Mouse (Mus musculus): ENCODE data around the gene Dab1. TPM values are rescaled to one million over a fixed set of nuclear protein-coding genes. Genes with fewer than 3 reads are reported as not detected.
A peak's percentile ranks its signal among the peaks of the same experiment; 100 is the strongest.

Gene Dab1
- polyA plus RNA-seq, 1 experiment, result 35.8 TPM

- peaks cover 5% of the 10 kb centered on the region; the same call in 1 of the 2 replicates for H3K4me1 ChIP-seq (ENCODE audit: control insufficient read depth, insufficient read depth, low read length)
- no peaks in the 10 kb centered on the region for H3K27me3 ChIP-seq (ENCODE audit: control insufficient read depth, insufficient read depth, low read length)
- peak; percentile 74 to 87 for DNase-seq
- no peak overlapping the region for H3K4me3 ChIP-seq (replicated peaks; ENCODE audit: insufficient read depth, low read depth, low read length)
- 6% methylated on average over 3 of the region's 3 CpGs for WGBS
- no peak overlapping the region for H3K27ac ChIP-seq (ENCODE audit: insufficient read depth, low read length)
- TF ChIP-seq POLR2A (IDR thresholded peaks at IDR 0.05; ENCODE audit: borderline replicate concordance, insufficient read depth, low read length) (no peak), CTCF (IDR thresholded peaks at IDR 0.05; ENCODE audit: borderline replicate concordance, insufficient read depth, low read depth, low read length) (no peak)
These were observed 262.5 kb downstream of the Dab1 start for GRCm38 (mm10) chr4:103881641-103882040.

- 48% methylated on average over 2 of the region's 2 CpGs for WGBS
These were observed 268.9 kb downstream of the Dab1 start for GRCm38 (mm10) chr4:103888086-103888485.

DNA sequence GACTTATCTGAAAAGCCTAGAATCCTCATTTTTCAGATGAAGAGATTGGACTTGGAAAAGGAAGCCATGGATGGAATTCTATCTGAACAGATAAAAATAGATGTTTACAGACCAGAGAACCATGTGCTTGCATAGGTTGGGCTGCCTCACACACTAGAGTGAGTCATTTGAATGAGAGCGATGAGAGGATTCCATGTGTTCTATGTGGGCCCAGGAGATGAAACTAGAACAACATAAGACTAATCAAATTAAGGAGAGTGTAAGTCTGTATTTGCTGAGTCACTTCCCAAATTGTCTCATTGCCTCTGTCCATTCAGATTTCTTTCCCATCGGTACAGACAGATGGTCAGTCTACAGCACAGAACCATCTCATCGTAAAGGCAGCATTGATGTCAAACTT, 270.0 kb downstream of the Dab1 start:
- 50% methylated on average over 3 of the region's 3 CpGs for WGBS
- Histone ChIP-seq H3K27me3 (ENCODE audit: control insufficient read depth, insufficient read depth, low read length) (no peaks in the 10 kb centered on the region), H3K4me3 (replicated peaks; ENCODE audit: insufficient read depth, low read depth, low read length) (no peak overlapping the region), H3K27ac (ENCODE audit: insufficient read depth, low read length) (no peak overlapping the region), H3K4me1 (ENCODE audit: control insufficient read depth, insufficient read depth, low read length) (peaks cover 5% of the 10 kb centered on the region)
- peak in 1 of 2 experiments; percentile 9 for DNase-seq
- TF ChIP-seq POLR2A (IDR thresholded peaks at IDR 0.05; ENCODE audit: borderline replicate concordance, insufficient read depth, low read length) (no peak), CTCF (IDR thresholded peaks at IDR 0.05; ENCODE audit: borderline replicate concordance, insufficient read depth, low read depth, low read length) (no peak)

More at GRCm38 (mm10) chr4:103888086-103888485, 268.9 kb downstream of the Dab1 start:
- Histone ChIP-seq H3K4me3 (replicated peaks; ENCODE audit: insufficient read depth, low read depth, low read length) (no peak overlapping the region), H3K4me1 (ENCODE audit: control insufficient read depth, insufficient read depth, low read length) (peaks cover 5% of the 10 kb centered on the region), H3K27ac (ENCODE audit: insufficient read depth, low read length) (no peak overlapping the region), H3K27me3 (ENCODE audit: control insufficient read depth, insufficient read depth, low read length) (no peaks in the 10 kb centered on the region)
- peak in 1 of 2 experiments; percentile 27 for DNase-seq
- TF ChIP-seq POLR2A (IDR thresholded peaks at IDR 0.05; ENCODE audit: borderline replicate concordance, insufficient read depth, low read length) (no peak), CTCF (IDR thresholded peaks at IDR 0.05; ENCODE audit: borderline replicate concordance, insufficient read depth, low read depth, low read length) (no peak)

- Histone ChIP-seq H3K4me3 (replicated peaks; ENCODE audit: insufficient read depth, low read depth, low read length) (no peak overlapping the region), H3K4me1 (ENCODE audit: control insufficient read depth, insufficient read depth, low read length) (no peaks in the 10 kb centered on the region), H3K27ac (ENCODE audit: insufficient read depth, low read length) (no peak overlapping the region), H3K27me3 (ENCODE audit: control insufficient read depth, insufficient read depth, low read length) (no peaks in the 10 kb centered on the region)
- DNase-seq, result no peak
- 86% methylated on average over 4 of the region's 4 CpGs for WGBS
- no peak for TF ChIP-seq POLR2A (IDR thresholded peaks at IDR 0.05; ENCODE audit: borderline replicate concordance, insufficient read depth, low read length)
- TF ChIP-seq CTCF (IDR thresholded peaks at IDR 0.05; ENCODE audit: borderline replicate concordance, insufficient read depth, low read depth, low read length), result no peak
These were observed 277.6 kb downstream of the Dab1 start for GRCm38 (mm10) chr4:103896806-103897205.

DNA sequence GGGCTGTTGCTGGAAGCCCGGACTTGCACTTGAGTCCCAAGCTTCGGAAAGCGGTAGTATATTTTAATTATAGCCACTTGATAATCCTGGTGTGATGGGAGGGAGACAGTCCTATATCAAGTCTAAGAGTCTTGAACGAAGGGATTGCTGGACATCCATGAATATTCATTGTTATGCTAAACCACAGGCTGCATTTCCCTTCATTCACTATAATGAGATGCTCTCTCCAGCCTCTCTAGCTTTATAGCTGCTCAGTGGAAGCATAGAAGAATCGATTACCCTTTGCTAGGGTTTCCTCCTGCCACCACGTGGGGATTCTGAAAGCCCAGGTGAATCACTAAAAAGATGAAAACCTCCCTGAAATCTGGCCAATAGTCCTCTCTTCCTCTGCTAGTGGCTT, 278.5 kb downstream of the Dab1 start:
- no peak for TF ChIP-seq CTCF (IDR thresholded peaks at IDR 0.05; ENCODE audit: borderline replicate concordance, insufficient read depth, low read depth, low read length)
- TF ChIP-seq POLR2A (IDR thresholded peaks at IDR 0.05; ENCODE audit: borderline replicate concordance, insufficient read depth, low read length), result no peak
- H3K27me3 ChIP-seq (ENCODE audit: control insufficient read depth, insufficient read depth, low read length), result no peaks in the 10 kb centered on the region
- H3K27ac ChIP-seq (ENCODE audit: insufficient read depth, low read length), result no peak overlapping the region
- WGBS, result 74% methylated on average over 6 of the region's 6 CpGs
- no peak overlapping the region for H3K4me3 ChIP-seq (replicated peaks; ENCODE audit: insufficient read depth, low read depth, low read length)
- no peaks in the 10 kb centered on the region for H3K4me1 ChIP-seq (ENCODE audit: control insufficient read depth, insufficient read depth, low read length)
- DNase-seq, result no peak

- no peaks in the 10 kb centered on the region for H3K27me3 ChIP-seq (ENCODE audit: control insufficient read depth, insufficient read depth, low read length)
- WGBS, result 70% methylated on average over 4 of the region's 4 CpGs
- DNase-seq, result no peak
- no peaks in the 10 kb centered on the region for H3K4me1 ChIP-seq (ENCODE audit: control insufficient read depth, insufficient read depth, low read length)
- H3K27ac ChIP-seq (ENCODE audit: insufficient read depth, low read length), result no peak overlapping the region
- H3K4me3 ChIP-seq (replicated peaks; ENCODE audit: insufficient read depth, low read depth, low read length), result no peak overlapping the region
- TF ChIP-seq POLR2A (IDR thresholded peaks at IDR 0.05; ENCODE audit: borderline replicate concordance, insufficient read depth, low read length), result no peak
- no peak for TF ChIP-seq CTCF (IDR thresholded peaks at IDR 0.05; ENCODE audit: borderline replicate concordance, insufficient read depth, low read depth, low read length)
These were observed 292.3 kb downstream of the Dab1 start for GRCm38 (mm10) chr4:103911441-103911840.

DNA sequence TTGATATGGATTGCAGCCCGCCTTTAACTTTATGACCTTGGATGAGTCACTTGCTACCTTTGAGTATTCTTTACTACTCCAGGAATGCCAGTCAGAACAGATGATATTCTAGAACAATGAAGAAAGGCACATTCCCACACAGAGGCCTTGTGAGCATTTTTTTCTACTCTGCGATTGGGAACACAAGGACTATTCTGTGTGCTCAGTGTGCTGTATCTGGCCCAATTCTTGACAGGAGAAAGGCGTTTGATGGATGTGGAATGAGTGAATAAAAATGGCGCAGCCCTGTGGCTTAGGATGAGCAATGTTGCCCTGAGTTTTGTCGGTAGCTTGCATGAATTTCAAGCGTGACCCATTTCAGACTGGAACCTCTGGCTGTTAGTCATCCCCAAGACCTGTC, 292.9 kb downstream of the Dab1 start:
- H3K27ac ChIP-seq (ENCODE audit: insufficient read depth, low read length), result no peak overlapping the region
- no peaks in the 10 kb centered on the region for H3K4me1 ChIP-seq (ENCODE audit: control insufficient read depth, insufficient read depth, low read length)
- DNase-seq, result no peak
- H3K4me3 ChIP-seq (replicated peaks; ENCODE audit: insufficient read depth, low read depth, low read length), result no peak overlapping the region
- no peaks in the 10 kb centered on the region for H3K27me3 ChIP-seq (ENCODE audit: control insufficient read depth, insufficient read depth, low read length)
- WGBS, result 90% methylated on average over 6 of the region's 6 CpGs
- no peak for TF ChIP-seq CTCF (IDR thresholded peaks at IDR 0.05; ENCODE audit: borderline replicate concordance, insufficient read depth, low read depth, low read length)
- TF ChIP-seq POLR2A (IDR thresholded peaks at IDR 0.05; ENCODE audit: borderline replicate concordance, insufficient read depth, low read length), result no peak

- peak; percentile 37 to 59 for DNase-seq
- WGBS, result 5% methylated on average over 3 of the region's 3 CpGs
- Histone ChIP-seq H3K4me1 (ENCODE audit: control insufficient read depth, insufficient read depth, low read length) (peaks cover 8% of the 10 kb centered on the region), H3K27ac (ENCODE audit: insufficient read depth, low read length) (no peak overlapping the region), H3K4me3 (replicated peaks; ENCODE audit: insufficient read depth, low read depth, low read length) (no peak overlapping the region), H3K27me3 (ENCODE audit: control insufficient read depth, insufficient read depth, low read length) (no peaks in the 10 kb centered on the region)
- no peak for TF ChIP-seq CTCF (IDR thresholded peaks at IDR 0.05; ENCODE audit: borderline replicate concordance, insufficient read depth, low read depth, low read length)
- no peak for TF ChIP-seq POLR2A (IDR thresholded peaks at IDR 0.05; ENCODE audit: borderline replicate concordance, insufficient read depth, low read length)
These were observed 303.3 kb downstream of the Dab1 start for GRCm38 (mm10) chr4:103922431-103922931.
